Mouse (Mus musculus): ENCODE measurements around the gene Pfkm. TPM values are rescaled to one million over a fixed set of nuclear protein-coding genes. Genes with fewer than 3 reads are reported as not detected.

The Pfkm gene
- total RNA-seq, 2 experiments from 2014 or later = 156 to 177 TPM

- no peak for DNase-seq
- intact Hi-C loops (cut with DNase I) = no loop called here
Observed at GRCm38 (mm10) chr15:98134666-98135065, 42.3 kb downstream of the Pfkm start.

GRCm38 (mm10) chr15:98135671-98136070 is 43.3 kb downstream of the Pfkm start:
- no peak for DNase-seq
- intact Hi-C loops (cut with DNase I) = no loop called here

- no peak for DNase-seq
- intact Hi-C loops (cut with DNase I) = no loop called here
Observed at GRCm38 (mm10) chr15:98136871-98137270, 44.5 kb downstream of the Pfkm start.

- intact Hi-C loops (cut with DNase I) = no loop called here
- no peak for DNase-seq
Observed at GRCm38 (mm10) chr15:98139763-98140162, 47.4 kb downstream of the Pfkm start.

- no peak for DNase-seq
- intact Hi-C loops (cut with DNase I) = no loop called here
Observed at GRCm38 (mm10) chr15:98140809-98141208, 48.4 kb downstream of the Pfkm start.

- no peak for DNase-seq
- intact Hi-C loops (cut with DNase I) = no loop called here
Observed at GRCm38 (mm10) chr15:98142515-98142914, 50.1 kb downstream of the Pfkm start.

GRCm38 (mm10) chr15:98144861-98145507 is 52.6 kb downstream of the Pfkm start:
- intact Hi-C loops (cut with DNase I) = no loop called here
- peak; percentile 43 for DNase-seq

- intact Hi-C loops (cut with DNase I) = no loop called here
- peak; percentile 96 for DNase-seq
Observed at GRCm38 (mm10) chr15:98145559-98146181, 53.3 kb downstream of the Pfkm start.

- intact Hi-C loops (cut with DNase I) = no loop called here
- no peak for DNase-seq
Observed at GRCm38 (mm10) chr15:98148356-98148755, 56.0 kb downstream of the Pfkm start.

- DNase-seq = no peak
- intact Hi-C loops (cut with DNase I) = no loop called here
Observed at GRCm38 (mm10) chr15:98149166-98149602, 56.8 kb downstream of the Pfkm start.

- no peak for DNase-seq
- intact Hi-C loops (cut with DNase I) = loop anchor here (2.0 kb wide), 1 partner anchor 60 kb away; the partner anchor contains the start of genes Pfkm and Senp1
Observed at GRCm38 (mm10) chr15:98152916-98153315, 60.5 kb downstream of the Pfkm start.

- intact Hi-C loops (cut with DNase I) = loop anchor here (2.0 kb wide), 1 partner anchor 61 kb away; the partner anchor contains the start of genes Pfkm and Senp1
- DNase-seq = no peak
Observed at GRCm38 (mm10) chr15:98153625-98154024, 61.2 kb downstream of the Pfkm start.

GRCm38 (mm10) chr15:98154146-98154545 is 61.8 kb downstream of the Pfkm start:
- intact Hi-C loops (cut with DNase I) = no loop called here

GRCm38 (mm10) chr15:98154631-98155030 is 62.2 kb downstream of the Pfkm start:
- no peak for DNase-seq
- intact Hi-C loops (cut with DNase I) = no loop called here

More at GRCm38 (mm10) chr15:98154146-98154545, 61.8 kb downstream of the Pfkm start:
- no peak for DNase-seq

GRCm38 (mm10) chr15:98155272-98155671 is 62.9 kb downstream of the Pfkm start:
- intact Hi-C loops (cut with DNase I) = no loop called here
- no peak for DNase-seq

- intact Hi-C loops (cut with DNase I) = no loop called here
- DNase-seq = no peak
Observed at GRCm38 (mm10) chr15:98155944-98156343, 63.6 kb downstream of the Pfkm start.

GRCm38 (mm10) chr15:98157253-98157652 is 64.9 kb downstream of the Pfkm start:
- no peak for DNase-seq
- intact Hi-C loops (cut with DNase I) = no loop called here

GRCm38 (mm10) chr15:98161026-98161805 is 68.8 kb downstream of the Pfkm start:
- intact Hi-C loops (cut with DNase I) = loop anchor here (10.0 kb wide), 1 partner anchor 354 kb away; no protein-coding TSS in a partner anchor
- DNase-seq = no peak

GRCm38 (mm10) chr15:98162561-98162960 is 70.2 kb downstream of the Pfkm start:
- intact Hi-C loops (cut with DNase I) = loop anchor here (10.0 kb wide), 1 partner anchor 352 kb away; no protein-coding TSS in a partner anchor
- DNase-seq = no peak

- intact Hi-C loops (cut with DNase I) = loop anchor here (10.0 kb wide), 1 partner anchor 349 kb away; no protein-coding TSS in a partner anchor
Observed at GRCm38 (mm10) chr15:98165525-98165924, 73.1 kb downstream of the Pfkm start, which contains the start of gene Asb8. Gene Asb8, minus strand, starts transcription at chr15:98165625.

More at GRCm38 (mm10) chr15:98165525-98165924, 73.1 kb downstream of the Pfkm start, which contains the start of gene Asb8:
- DNase-seq = no peak

Measured in left cerebral cortex, postnatal 4 days (tissue).